Mouse (Mus musculus) heart, postnatal 36 days (tissue): ENCODE measurements around the gene Dvl2. TPM values are rescaled to one million over a fixed set of nuclear protein-coding genes. Genes with fewer than 3 reads are reported as not detected.

Source experiments
- DNase-seq, 2 experiments: peaks; one replicate each; pipeline ENCODE4 v3.0.0; 2021 to 2022
- intact Hi-C: fragments of 180-260 bp; cut with DNase I; formaldehyde crosslinking; loops from one replicate; pipeline ENCODE4 v1.15.1; 2025
- total RNA-seq, 2 experiments: library from RNA; stranded (reverse); gene quantifications; 2 replicates each; pipeline ENCODE4 v1.2.3; 2021

Dvl2 gene
- total RNA-seq, 2 experiments from 2014 or later: 5.0 to 6.1 TPM

GRCm38 (mm10) chr11:69980196-69981140, 19.9 kb upstream of the Dvl2 start:
- intact Hi-C loops: loop anchor here (2.0 kb wide), 3 partner anchors 14 to 60 kb away; partner anchors contain the start of genes Acadvl, Eif5a and Phf23
- peak; percentile 99 for DNase-seq

- intact Hi-C loops: loop anchor here (2.0 kb wide), 3 partner anchors 14 to 60 kb away; partner anchors contain the start of genes Acadvl, Eif5a and Phf23
- peak; percentile 25 to 36 for DNase-seq
Measured at GRCm38 (mm10) chr11:69981141-69981762, 19.1 kb upstream of the Dvl2 start, which contains the start of gene Ctdnep1. Gene Ctdnep1, plus strand, starts transcription at chr11:69981156.

- peak in 1 of 2 experiments; percentile 13 for DNase-seq
- intact Hi-C loops: no loop called here
Measured at GRCm38 (mm10) chr11:69982225-69982624, 18.2 kb upstream of the Dvl2 start, which contains the start of gene Elp5. Gene Elp5, minus strand, starts transcription at chr11:69982517.

GRCm38 (mm10) chr11:69982877-69983276, 17.5 kb upstream of the Dvl2 start:
- intact Hi-C loops: no loop called here
- DNase-seq: peak in 1 of 2 experiments; percentile 33

GRCm38 (mm10) chr11:69983377-69983776, 17.0 kb upstream of the Dvl2 start:
- peak; percentile 16 to 34 for DNase-seq
- intact Hi-C loops: no loop called here

- DNase-seq: no peak
- intact Hi-C loops: no loop called here
Measured at GRCm38 (mm10) chr11:69984431-69984830, 16.0 kb upstream of the Dvl2 start.

GRCm38 (mm10) chr11:69989949-69990348, 10.4 kb upstream of the Dvl2 start:
- DNase-seq: no peak
- intact Hi-C loops: loop anchor here (10.0 kb wide), 2 partner anchors 575 to 665 kb away; partner anchors contain the start of genes Eno3, Kdm6b and Pfn1

GRCm38 (mm10) chr11:69990850-69991691, 9.3 kb upstream of the Dvl2 start, which contains the start of gene Gabarap:
Gene Gabarap, plus strand, starts transcription at chr11:69991143.
- intact Hi-C loops: loop anchor here (10.0 kb wide), 2 partner anchors 576 to 664 kb away; partner anchors contain the start of genes Eno3, Kdm6b and Pfn1

GRCm38 (mm10) chr11:69991711-69992110, 8.7 kb upstream of the Dvl2 start:
- no peak for DNase-seq
- intact Hi-C loops: loop anchor here (10.0 kb wide), 2 partner anchors 577 to 663 kb away; partner anchors contain the start of genes Eno3, Kdm6b and Pfn1

More at GRCm38 (mm10) chr11:69990850-69991691, 9.3 kb upstream of the Dvl2 start, which contains the start of gene Gabarap:
- peak; percentile 94 to 95 for DNase-seq

GRCm38 (mm10) chr11:69992396-69992795, 8.0 kb upstream of the Dvl2 start:
- intact Hi-C loops: loop anchor here (10.0 kb wide), 2 partner anchors 578 to 662 kb away; partner anchors contain the start of genes Eno3, Kdm6b and Pfn1

GRCm38 (mm10) chr11:69992932-69993331, 7.5 kb upstream of the Dvl2 start:
- DNase-seq: no peak
- intact Hi-C loops: loop anchor here (10.0 kb wide), 2 partner anchors 578 to 662 kb away; partner anchors contain the start of genes Eno3, Kdm6b and Pfn1

More at GRCm38 (mm10) chr11:69992396-69992795, 8.0 kb upstream of the Dvl2 start:
- no peak for DNase-seq

GRCm38 (mm10) chr11:69994401-69995090, 5.8 kb upstream of the Dvl2 start:
- DNase-seq: no peak
- intact Hi-C loops: loop anchor here (2.0 to 10.0 kb wide), 3 partner anchors 14 to 660 kb away; partner anchors contain the start of genes Ctdnep1, Eno3, Kdm6b and Pfn1

- intact Hi-C loops: loop anchor here (2.0 to 10.0 kb wide), 3 partner anchors 15 to 659 kb away; partner anchors contain the start of genes Ctdnep1, Eno3, Kdm6b and Pfn1
Measured at GRCm38 (mm10) chr11:69995391-69995960, 4.9 kb upstream of the Dvl2 start, which contains the start of gene Phf23. Gene Phf23, plus strand, starts transcription at chr11:69995777.

GRCm38 (mm10) chr11:69996161-69997061, 4.0 kb upstream of the Dvl2 start:
- intact Hi-C loops: loop anchor here (10.0 kb wide), 2 partner anchors 582 to 658 kb away; partner anchors contain the start of genes Eno3, Kdm6b and Pfn1
- DNase-seq: peak; percentile 61 to 65

More at GRCm38 (mm10) chr11:69995391-69995960, 4.9 kb upstream of the Dvl2 start, which contains the start of gene Phf23:
- DNase-seq: peak; percentile 94 to 95

- intact Hi-C loops: loop anchor here (10.0 kb wide), 2 partner anchors 582 to 658 kb away; partner anchors contain the start of genes Eno3, Kdm6b and Pfn1
- DNase-seq: peak; percentile 89 to 92
Measured at GRCm38 (mm10) chr11:69997070-69997509, 3.3 kb upstream of the Dvl2 start.
